In genomic region chr2:174326481-174326880, GRCm38 (mm10) we compare ENCODE assay signal across 8 mouse cellular contexts. TPM values are rescaled to one million over a fixed set of nuclear protein-coding genes. Genes with fewer than 3 reads are reported as not detected.
DNase-seq lines count a peak whose midpoint lies in the region; ATAC-seq and TF ChIP-seq lines count a peak whose summit lies in the region.

No protein-coding gene starts in this region.

- no peaks in the 10 kb centered on the region for H3K9me3 ChIP-seq in heart, embryonic 11.5 days (replicated peaks; ENCODE audit: control insufficient read depth, low read length)
- no peaks in the 10 kb centered on the region for H3K9me3 ChIP-seq in forebrain, embryonic 16.5 days (ENCODE audit: control insufficient read depth, low read length)
- no peaks in the 10 kb centered on the region for H3K9me3 ChIP-seq in liver, postnatal 0 days (ENCODE audit: low read length)

- TF ChIP-seq CTCF in C2C12 (IDR thresholded peaks at IDR 0.05; ENCODE audit: control insufficient read depth, insufficient read depth, insufficient read length) = no peak
- no peak for TF ChIP-seq CTCF in liver, postnatal 0 days (IDR thresholded peaks at IDR 0.05; ENCODE audit: low read depth)

- ATAC-seq in heart, embryonic 11.5 days (replicated peaks; ENCODE audit: insufficient number of reproducible peaks, low FRiP score, low TSS enrichment) = no peak
- ATAC-seq in forebrain, embryonic 16.5 days = no peak
- ATAC-seq in liver, postnatal 0 days = no peak

- H3K27ac ChIP-seq in heart, embryonic 11.5 days (ENCODE audit: low read depth, low read length) = no peak overlapping the region
- H3K27ac ChIP-seq in forebrain, embryonic 16.5 days (ENCODE audit: low read length) = no peak overlapping the region
- no peak overlapping the region for H3K27ac ChIP-seq in liver, postnatal 0 days (ENCODE audit: low read depth)

- DNase-seq in heart, postnatal 4 days = no peak
- DNase-seq in liver, postnatal 0 days = no peak
- no peak for DNase-seq in right cerebral cortex, postnatal 14 days
- no peak for DNase-seq in thymus, postnatal 4 days
- no peak for DNase-seq in retina, postnatal 1 day

- H3K4me1 ChIP-seq in heart, embryonic 11.5 days (ENCODE audit: control insufficient read depth, insufficient read depth, low read length) = peaks cover 5% of the 10 kb centered on the region
- peaks cover 13% of the 10 kb centered on the region for H3K4me1 ChIP-seq in forebrain, embryonic 16.5 days (replicated peaks; ENCODE audit: control insufficient read depth, insufficient read depth, low read length)
- 0 out of 2 replicates have a peak, but pooled peaks cover 4% of the 10 kb centered on the region for H3K4me1 ChIP-seq in liver, postnatal 0 days (ENCODE audit: insufficient read depth)

- no peaks in the 10 kb centered on the region for H3K36me3 ChIP-seq in heart, embryonic 11.5 days (ENCODE audit: control insufficient read depth, insufficient read depth, low read length)
- no peaks in the 10 kb centered on the region for H3K36me3 ChIP-seq in C2C12 (ENCODE audit: control insufficient read depth, insufficient read depth)
- H3K36me3 ChIP-seq in forebrain, embryonic 16.5 days (ENCODE audit: control insufficient read depth, insufficient read depth) = no peaks in the 10 kb centered on the region
- no peaks in the 10 kb centered on the region for H3K36me3 ChIP-seq in liver, postnatal 0 days (replicated peaks; ENCODE audit: insufficient read depth, low read length)

- 69% methylated on average over 8 of the region's 8 CpGs for WGBS in heart, embryonic 11.5 days (ENCODE audit: insufficient replicate concordance)
- 64% methylated on average over 8 of the region's 8 CpGs for WGBS in forebrain, embryonic 16.5 days
- WGBS in liver, postnatal 0 days (ENCODE audit: insufficient replicate concordance) = 60% methylated on average over 8 of the region's 8 CpGs

- H3ac ChIP-seq in C2C12 (ENCODE audit: control insufficient read depth, insufficient read length, low read depth) = no peak overlapping the region

- H3K27me3 ChIP-seq in heart, embryonic 11.5 days (ENCODE audit: control insufficient read depth, insufficient read depth, low read length) = no peaks in the 10 kb centered on the region
- no peaks in the 10 kb centered on the region for H3K27me3 ChIP-seq in C2C12 (ENCODE audit: control insufficient read depth, insufficient read depth, insufficient read length)
- H3K27me3 ChIP-seq in forebrain, embryonic 16.5 days (replicated peaks; ENCODE audit: control insufficient read depth, insufficient read depth, low read length) = no peaks in the 10 kb centered on the region
- no peaks in the 10 kb centered on the region for H3K27me3 ChIP-seq in liver, postnatal 0 days (ENCODE audit: insufficient read depth, low read length)

- peak overlapping the region; percentile 36; the same call in 1 of the 2 replicates for H3K9ac ChIP-seq in heart, embryonic 11.5 days (ENCODE audit: low read depth, low read length)
- peak overlapping the region; percentile 68 for H3K9ac ChIP-seq in forebrain, embryonic 16.5 days (replicated peaks; ENCODE audit: low read depth, low read length)
- H3K9ac ChIP-seq in liver, postnatal 0 days (replicated peaks) = peak overlapping the region; percentile 63; the same call in 1 of the 2 replicates

- TF ChIP-seq EP300 in liver, postnatal 0 days (IDR thresholded peaks at IDR 0.05; ENCODE audit: low read depth) = no peak

- peak overlapping the region; percentile 82 for H3K4me2 ChIP-seq in heart, embryonic 11.5 days
- H3K4me2 ChIP-seq in forebrain, embryonic 16.5 days (ENCODE audit: low read length) = peak overlapping the region; percentile 49
- peak overlapping the region; percentile 96 for H3K4me2 ChIP-seq in liver, postnatal 0 days (ENCODE audit: low read depth, low read length)

- peaks cover 37% of the 10 kb centered on the region for H3K79me2 ChIP-seq in C2C12 (ENCODE audit: control insufficient read depth, insufficient read depth)

- H3K4me3 ChIP-seq in heart, embryonic 11.5 days (ENCODE audit: low read depth, low read length) = peak overlapping the region; percentile 97
- peak overlapping the region; percentile 69 for H3K4me3 ChIP-seq in C2C12 (ENCODE audit: insufficient read depth, poor library complexity, severe bottlenecking)
- peak overlapping the region; percentile 93 for H3K4me3 ChIP-seq in forebrain, embryonic 16.5 days (replicated peaks; ENCODE audit: low read length)
- peak overlapping the region; percentile 88 for H3K4me3 ChIP-seq in liver, postnatal 0 days (ENCODE audit: low read depth, low read length)

- H3K79me3 ChIP-seq in C2C12 (ENCODE audit: low read depth) = peaks cover 12% of the 10 kb centered on the region

TF ChIP-seq in C2C12, 6 proteins besides CTCF, POLR2A, EP300 and RAD21:
- no peak for TF ChIP-seq MAX (IDR thresholded peaks at IDR 0.05)
- no peak for TF ChIP-seq CEBPB (IDR thresholded peaks at IDR 0.05; ENCODE audit: low read depth)
- no peak for TF ChIP-seq USF1 (IDR thresholded peaks at IDR 0.05; ENCODE audit: low read depth)
TF ChIP-seq in C2C12: peak in this region for 0.

RNA-seq across cellular contexts. Expression of gene Gm20721, which starts 20.0 kb away (rescaled TPM):
- polyA plus RNA-seq in heart, embryonic 11.5 days (2014; fragmentation: Nextera tagmentation; extraction: Ambion mirVana) = 5.6 and 8.6 TPM in 2 replicates
- total RNA-seq in heart, postnatal 4 days (2021) = 1 to 10 TPM; 2.2 to 3.4 TPM
- polyA plus RNA-seq in C2C12 (2012; fragmentation: generic; extraction: Trizol) = 2.9 TPM
- polyA plus RNA-seq in forebrain, embryonic 16.5 days (2015; fragmentation: Nextera tagmentation; extraction: Ambion mirVana) = 11.4 and 13.5 TPM in 2 replicates
- polyA plus RNA-seq in liver, postnatal 0 days (2015; fragmentation: Nextera tagmentation; extraction: Ambion mirVana) = 1.3 and 2.9 TPM in 2 replicates

RNA-seq across cellular contexts. Expression of gene Gnas, which starts 42.4 kb away (rescaled TPM):
- polyA plus RNA-seq in heart, embryonic 11.5 days (2014; fragmentation: Nextera tagmentation; extraction: Ambion mirVana) = 1,095 and 1,127 TPM in 2 replicates
- total RNA-seq in heart, postnatal 4 days (2021) = 1,000 to 10,000 TPM; 1,794 to 1,822 TPM
- 1,078 TPM for polyA plus RNA-seq in C2C12 (2012; fragmentation: generic; extraction: Trizol)
- polyA plus RNA-seq in forebrain, embryonic 16.5 days (2015; fragmentation: Nextera tagmentation; extraction: Ambion mirVana) = 1,187 and 1,213 TPM in 2 replicates
- polyA plus RNA-seq in liver, postnatal 0 days (2015; fragmentation: Nextera tagmentation; extraction: Ambion mirVana) = 332 and 343 TPM in 2 replicates
